Mouse (Mus musculus) bone marrow, adult 2 months (tissue): Measurements from ENCODE around the gene Cyp1b1.

Experiments used
- CTCF ChIP-seq: fragments of 200-500 bp; IDR thresholded peaks from 2 replicates; pipeline ENCODE4 v1.5.1; 2011; ENCODE audit warnings: low read length, control low read depth; ENCODE audit not compliant: control insufficient read depth, insufficient read depth
- POLR2A ChIP-seq: fragments of 200-500 bp; IDR thresholded peaks from 2 replicates; pipeline ENCODE4 v1.6.1; 2011; ENCODE audit warnings: low read depth, mild to moderate bottlenecking, control low read depth, low read length, borderline replicate concordance; ENCODE audit not compliant: control insufficient read depth

GRCm38 (mm10) chr17:79663393-79664105 is 51.3 kb downstream of the Cyp1b1 start:
- TF ChIP-seq CTCF (no peak), POLR2A (no peak)
